Mouse (Mus musculus): ENCODE measurements around the gene Gadd45g.
A peak's percentile ranks its signal among the peaks of the same experiment; 100 is the strongest.

The Gadd45g gene

GRCm38 (mm10) chr13:51846301-51846867, at the start of gene Gadd45g:
Gene Gadd45g, plus strand, starts transcription at chr13:51846678.
- DNase-seq (ENCODE audit: low read depth, low spot score) = peak; percentile 99

GRCm38 (mm10) chr13:51797899-51798746, 48.4 kb upstream of the Gadd45g start:
- peak; percentile 79 for DNase-seq (ENCODE audit: low read depth, low spot score)

DNA sequence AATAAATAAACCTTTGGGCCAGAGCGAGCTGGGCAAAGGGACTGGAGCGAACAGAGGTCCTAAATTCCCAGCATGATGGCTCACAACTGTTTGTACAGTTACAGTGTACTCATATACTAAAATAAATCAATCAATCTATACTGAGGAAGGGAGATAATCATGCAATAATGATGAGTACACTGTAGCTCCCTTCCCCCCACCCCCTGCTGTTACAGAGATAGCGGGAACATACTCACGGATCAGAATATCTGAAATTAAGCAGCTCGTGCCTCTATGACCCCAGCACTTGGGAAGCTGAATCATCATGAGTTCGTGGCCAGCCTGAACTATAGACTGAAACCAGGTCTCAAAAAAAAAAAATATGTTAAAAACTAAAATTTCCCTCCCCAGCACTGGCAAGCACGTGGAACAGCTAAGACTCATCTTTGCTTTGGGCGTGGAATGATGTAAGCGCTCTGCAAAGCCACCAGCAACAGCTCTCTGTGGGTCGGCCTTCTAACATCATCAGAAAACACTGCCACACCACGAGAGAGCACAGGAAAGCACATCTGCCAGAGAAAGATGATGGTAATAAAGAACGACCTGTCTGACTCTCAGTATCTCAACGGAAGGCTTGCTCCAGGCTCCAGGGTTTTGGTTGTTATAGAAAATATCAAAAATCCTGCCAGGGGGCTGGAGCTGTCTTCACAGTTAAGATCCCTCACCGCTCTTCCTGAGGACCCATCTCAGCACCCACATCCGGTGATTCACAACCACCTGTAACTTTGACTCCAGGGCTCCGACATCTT, 46.5 kb upstream of the Gadd45g start:
- no peak for DNase-seq (ENCODE audit: low read depth, low spot score)

DNA sequence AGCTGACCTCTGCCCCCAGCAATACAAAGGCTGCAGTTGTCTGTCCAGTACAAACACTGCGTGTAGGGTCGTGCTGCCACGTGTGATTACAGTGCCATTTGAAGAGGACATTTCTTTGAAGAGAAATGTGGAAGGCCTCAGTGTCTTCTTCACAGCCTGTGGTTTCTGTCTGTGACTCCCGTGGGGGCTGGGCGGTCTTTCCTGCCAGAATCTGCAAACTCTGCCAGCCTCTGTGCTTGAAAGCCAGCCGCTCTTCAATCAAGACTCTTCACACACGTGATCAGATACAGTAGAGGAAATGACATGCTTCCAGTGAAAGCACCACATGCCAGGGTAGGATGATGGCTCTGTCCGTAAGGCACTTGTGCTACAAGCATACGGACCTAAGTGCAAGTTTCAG, 45.6 kb upstream of the Gadd45g start:
- peak; percentile 66 for DNase-seq (ENCODE audit: low read depth, low spot score)

- peak; percentile 98 for DNase-seq (ENCODE audit: low read depth, low spot score)
Measured at GRCm38 (mm10) chr13:51805634-51806033, 40.8 kb upstream of the Gadd45g start.

DNA sequence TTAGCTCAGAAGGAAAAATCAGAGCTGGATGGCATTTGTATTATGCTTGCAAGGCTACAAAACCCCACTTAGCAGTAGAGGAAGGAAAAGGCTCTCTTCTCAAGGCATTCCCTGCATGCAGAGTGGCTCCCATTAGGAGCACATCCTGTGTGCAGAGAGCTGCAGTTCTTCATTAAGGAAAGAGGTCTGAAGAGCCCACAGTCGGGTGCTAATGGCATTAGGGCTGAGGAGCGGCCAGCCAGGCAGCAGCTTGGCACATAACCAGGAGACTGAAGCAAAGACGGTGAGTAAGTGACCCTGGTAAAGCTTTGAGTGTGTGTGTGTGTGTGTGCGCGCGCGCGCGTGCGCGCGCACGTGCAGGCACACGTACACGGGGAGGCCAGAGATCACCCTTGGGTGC, 40.3 kb upstream of the Gadd45g start:
- peak; percentile 76 for DNase-seq (ENCODE audit: low read depth, low spot score)

GRCm38 (mm10) chr13:51808141-51808540, 38.3 kb upstream of the Gadd45g start:
- peak; percentile 79 for DNase-seq (ENCODE audit: low read depth, low spot score)

- no peak for DNase-seq (ENCODE audit: low read depth, low spot score)
Measured at GRCm38 (mm10) chr13:51813621-51814615, 32.6 kb upstream of the Gadd45g start.

DNA sequence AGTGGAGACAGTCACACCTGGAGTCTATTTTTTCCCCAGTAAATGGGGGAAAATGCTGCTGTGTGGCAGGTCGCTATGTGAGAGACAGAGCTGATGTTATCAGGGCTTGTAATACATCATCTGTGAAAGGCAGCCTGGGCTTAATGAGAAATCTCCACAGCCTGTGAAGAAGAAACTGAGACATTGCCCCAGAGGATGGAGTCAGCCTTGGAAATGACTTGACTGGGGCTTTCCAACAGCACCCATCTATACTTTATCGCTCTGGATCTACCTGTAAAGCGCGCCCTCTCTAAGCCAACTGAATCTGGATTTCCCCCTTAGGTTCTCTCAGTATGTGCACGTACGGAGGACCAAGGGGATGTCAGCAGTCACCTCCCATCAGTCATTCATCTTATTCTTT, 31.8 kb upstream of the Gadd45g start:
- no peak for DNase-seq (ENCODE audit: low read depth, low spot score)

GRCm38 (mm10) chr13:51815865-51816504, 30.5 kb upstream of the Gadd45g start:
- DNase-seq (ENCODE audit: low read depth, low spot score) = peak; percentile 52

DNA sequence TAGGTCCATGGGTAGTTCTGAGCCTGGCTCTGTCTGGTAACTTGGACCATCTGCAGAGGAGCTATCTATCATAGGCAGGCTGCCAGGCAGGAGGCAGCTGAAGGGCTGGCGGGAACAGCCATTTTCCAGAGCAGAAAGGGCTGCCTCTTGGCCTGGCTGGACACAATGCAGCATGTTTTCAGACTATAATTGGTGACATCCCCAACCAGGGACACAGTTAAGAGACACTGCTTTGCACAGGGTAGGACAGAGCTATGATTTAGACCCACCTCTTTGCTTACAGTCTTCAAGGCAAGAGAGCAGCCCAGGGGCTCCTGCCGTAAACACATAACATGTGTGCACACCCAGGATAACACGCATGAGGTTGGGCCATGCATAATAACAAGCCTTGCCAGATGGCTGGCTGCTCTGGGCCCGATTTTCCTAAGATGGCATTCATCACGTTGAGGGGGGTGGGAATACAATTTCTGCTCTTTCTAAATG, 29.9 kb upstream of the Gadd45g start:
- peak; percentile 88 for DNase-seq (ENCODE audit: low read depth, low spot score)

DNA sequence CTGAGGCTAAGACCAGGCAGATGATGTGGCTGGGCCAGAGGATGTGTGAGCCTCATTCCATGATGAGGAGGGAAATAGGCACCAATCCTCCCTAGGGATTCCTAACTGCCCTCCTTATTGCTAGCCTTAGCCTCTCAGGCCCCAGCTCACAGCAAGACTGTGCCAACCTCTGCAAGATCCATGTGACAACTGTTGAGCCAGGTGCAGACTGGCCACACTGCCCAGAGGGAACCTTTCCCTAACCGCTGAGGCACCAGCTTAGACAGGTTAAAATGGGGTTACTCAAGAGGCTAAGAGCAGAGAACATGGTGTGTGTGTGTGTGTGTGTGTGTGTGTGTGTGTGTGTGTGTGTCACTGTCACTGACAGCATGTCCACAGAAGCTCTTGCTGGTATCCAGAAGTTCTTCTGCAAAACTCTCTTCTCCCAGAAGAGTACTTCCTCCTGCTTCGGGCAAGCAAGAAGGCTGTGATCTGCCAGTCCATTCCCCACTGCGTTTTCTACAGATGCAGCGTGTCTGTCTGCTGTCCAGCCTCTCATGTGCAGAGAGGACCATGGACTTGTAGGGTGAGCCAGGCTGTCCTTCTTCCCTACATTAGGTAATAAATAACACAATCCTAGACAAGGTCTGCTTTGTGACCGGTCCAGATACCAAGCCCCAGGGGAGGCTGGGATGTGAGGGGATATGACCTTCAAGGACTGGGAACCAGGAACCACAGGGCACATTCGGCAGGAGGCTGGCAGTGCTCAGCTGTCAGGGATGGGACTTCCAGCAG, 28.1 kb upstream of the Gadd45g start:
- DNase-seq (ENCODE audit: low read depth, low spot score) = no peak

- DNase-seq (ENCODE audit: low read depth, low spot score) = peak; percentile 57
Measured at GRCm38 (mm10) chr13:51818944-51819326, 27.5 kb upstream of the Gadd45g start.

GRCm38 (mm10) chr13:51819351-51819750, 27.1 kb upstream of the Gadd45g start:
- no peak for DNase-seq (ENCODE audit: low read depth, low spot score)

GRCm38 (mm10) chr13:51821988-51822387, 24.5 kb upstream of the Gadd45g start:
- DNase-seq (ENCODE audit: low read depth, low spot score) = no peak

DNA sequence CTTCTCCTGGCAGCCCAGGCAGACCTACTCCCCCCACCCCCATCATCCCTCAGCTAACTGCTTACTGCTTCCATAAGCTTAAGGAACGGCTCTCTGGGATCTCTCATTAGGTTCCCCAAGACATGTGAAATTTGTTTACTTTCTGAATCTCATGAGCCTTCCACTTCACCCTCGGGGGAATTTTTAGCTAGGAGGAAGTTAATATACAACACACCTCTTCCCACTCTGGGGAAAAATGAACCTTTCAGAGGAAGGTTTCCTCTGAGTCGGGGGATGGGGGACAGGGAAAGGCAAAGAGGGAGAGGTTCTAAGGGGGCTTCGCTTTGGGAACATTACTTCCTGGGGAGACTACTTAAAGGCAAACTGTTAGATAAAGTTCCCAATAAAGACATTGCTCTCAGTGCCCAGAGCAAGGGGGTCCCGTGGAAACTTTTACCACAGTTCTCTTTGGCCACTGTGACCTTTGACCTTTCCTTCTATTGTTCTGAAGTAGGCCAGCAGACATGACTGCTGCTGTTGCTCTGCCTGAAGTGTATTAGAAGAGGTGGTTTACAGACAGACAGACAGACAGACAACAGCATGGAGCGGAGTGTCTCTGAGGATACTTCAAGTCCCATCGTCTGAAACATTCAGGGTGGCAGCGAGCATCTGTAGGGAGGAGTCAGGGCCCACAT, 22.5 kb upstream of the Gadd45g start:
- no peak for DNase-seq (ENCODE audit: low read depth, low spot score)

DNA sequence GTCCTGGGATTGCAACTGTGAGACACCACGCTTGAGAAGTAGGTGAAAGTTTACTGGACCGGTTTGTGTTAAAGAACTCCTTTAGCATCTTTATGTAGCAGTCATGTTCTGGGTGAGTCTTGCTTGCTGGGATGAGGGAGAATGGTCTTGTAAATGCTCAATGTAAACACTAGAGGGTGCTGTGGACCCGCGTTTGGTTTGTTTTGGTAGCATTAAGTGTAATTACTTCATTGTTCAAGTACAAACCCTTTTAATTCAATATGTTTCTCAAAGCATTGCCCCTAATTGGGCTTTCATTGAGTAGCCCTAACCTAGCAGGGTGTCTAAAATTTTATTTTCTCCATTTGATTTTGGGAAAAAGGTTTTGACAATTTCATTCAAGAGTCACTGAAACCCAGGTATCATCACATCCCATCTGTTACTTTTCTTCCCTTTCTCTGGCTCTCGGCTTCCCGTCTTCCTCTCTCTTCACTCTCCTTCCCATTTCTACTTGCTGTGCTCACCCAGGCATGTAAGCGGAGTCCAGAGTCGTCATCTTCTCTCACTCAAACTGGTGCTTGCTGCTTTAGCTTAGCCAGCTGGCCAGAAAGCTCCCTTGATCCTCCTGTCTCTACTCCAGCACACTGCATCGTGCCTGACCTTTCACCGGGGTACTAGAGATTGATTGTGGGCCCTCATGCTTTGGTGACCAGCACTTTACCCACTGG, 15.6 kb upstream of the Gadd45g start:
- peak; percentile 81 for DNase-seq (ENCODE audit: low read depth, low spot score)

DNA sequence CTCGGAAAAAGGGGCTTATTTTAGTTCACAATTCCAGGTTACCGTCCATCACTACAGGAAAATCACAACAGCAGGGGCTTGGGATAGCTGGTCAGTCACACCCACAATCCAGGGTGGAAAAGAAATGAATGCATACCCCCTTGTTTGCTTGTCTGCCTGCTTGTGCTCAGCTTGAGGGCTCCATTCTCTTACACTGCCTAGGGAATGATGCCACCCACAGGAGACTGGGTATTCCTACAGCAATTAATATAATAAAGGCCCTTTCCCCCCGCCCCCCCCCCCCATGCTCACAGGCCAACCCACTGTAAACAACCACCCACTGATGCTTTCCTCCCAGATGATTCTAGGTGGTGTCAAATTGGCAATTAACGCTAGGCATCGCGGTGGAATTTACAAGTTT, 14.0 kb upstream of the Gadd45g start:
- peak; percentile 26 for DNase-seq (ENCODE audit: low read depth, low spot score)

DNA sequence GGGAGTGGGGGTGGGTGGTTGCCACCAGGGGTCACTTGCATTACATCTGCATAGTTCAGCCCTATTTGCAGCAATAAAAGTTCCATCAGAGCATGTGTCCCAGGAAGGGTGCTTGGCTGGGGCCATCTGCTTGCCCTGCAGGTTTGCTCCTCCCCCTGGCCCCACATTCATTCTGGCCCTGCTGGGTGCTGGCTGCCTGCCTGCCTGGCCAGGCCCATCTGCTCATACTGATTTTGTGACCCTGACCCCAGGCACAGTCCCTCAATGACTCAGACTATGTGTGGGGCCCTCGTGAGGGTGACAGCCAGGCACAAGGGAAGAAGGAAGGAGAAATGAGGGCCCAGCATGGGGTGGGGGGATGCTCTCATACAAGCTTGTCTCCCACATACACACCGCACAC, 12.9 kb upstream of the Gadd45g start:
- peak; percentile 89 for DNase-seq (ENCODE audit: low read depth, low spot score)

All from brain, adult 2 months (tissue).